In genomic region chrX:20425140-20425838, GRCm38 (mm10) we compare ENCODE assay signal across 7 mouse cellular contexts. TPM values are rescaled to one million over a fixed set of nuclear protein-coding genes. Genes with fewer than 3 reads are reported as not detected.
DNase-seq lines count a peak whose midpoint lies in the region; ATAC-seq lines count a peak whose summit lies in the region.

Gene Jade3 (plus strand): TSS chrX:20425688.

- H3K9ac ChIP-seq in intestine, embryonic 15.5 days, result peak within 1 kb of the TSS; percentile 57
- peak within 1 kb of the TSS; percentile 76 for H3K9ac ChIP-seq in midbrain, embryonic 11.5 days (ENCODE audit: low read length)

- no peaks in the 10 kb centered on the region for H3K4me1 ChIP-seq in intestine, embryonic 15.5 days (replicated peaks)
- H3K4me1 ChIP-seq in midbrain, embryonic 11.5 days (ENCODE audit: control insufficient read depth, insufficient read depth, low read length), result no peaks in the 10 kb centered on the region

- no peaks in the 10 kb centered on the region for H3K27me3 ChIP-seq in intestine, embryonic 15.5 days (replicated peaks)
- H3K27me3 ChIP-seq in midbrain, embryonic 11.5 days (ENCODE audit: control insufficient read depth, insufficient read depth, low read length), result no peaks in the 10 kb centered on the region

- intact Hi-C loops in gastrocnemius, postnatal 36 days (cut with DNase I), result no loop called here
- intact Hi-C loops in left cerebral cortex, postnatal 4 days (cut with DNase I), result no loop called here

- 23% methylated on average over 39 of the region's 67 CpGs for WGBS in intestine, embryonic 15.5 days
- 8% methylated on average over 26 of the region's 67 CpGs for WGBS in midbrain, embryonic 11.5 days

- DNase-seq in adrenal gland, adult 8-10 months, result peak; percentile 78
- DNase-seq in embryo, embryonic 11 days, result peak; percentile 88
- peak; percentile 48 to 53 for DNase-seq in gastrocnemius, postnatal 36 days
- DNase-seq in left cerebral cortex, postnatal 4 days, result peak; percentile 73
- peak; percentile 94 for DNase-seq in midbrain, embryonic 11.5 days (ENCODE audit: low spot score, missing footprints)
- peak; percentile 37 for DNase-seq in skeletal muscle tissue, adult 2 months (ENCODE audit: low read depth, low spot score)

- H3K4me2 ChIP-seq in intestine, embryonic 15.5 days (replicated peaks), result peak within 1 kb of the TSS; percentile 61
- H3K4me2 ChIP-seq in midbrain, embryonic 11.5 days, result peak within 1 kb of the TSS; percentile 49

- H3K27ac ChIP-seq in intestine, embryonic 15.5 days, result peak within 1 kb of the TSS; percentile 80
- peak within 1 kb of the TSS; percentile 49 for H3K27ac ChIP-seq in midbrain, embryonic 11.5 days (ENCODE audit: low read depth, low read length)

- no peaks in the 10 kb centered on the region for H3K36me3 ChIP-seq in intestine, embryonic 15.5 days
- H3K36me3 ChIP-seq in midbrain, embryonic 11.5 days (ENCODE audit: control insufficient read depth, insufficient read depth, low read length), result no peaks in the 10 kb centered on the region

- peak within 1 kb of the TSS; percentile 59 for H3K4me3 ChIP-seq in intestine, embryonic 15.5 days (replicated peaks)
- peak within 1 kb of the TSS; percentile 59 for H3K4me3 ChIP-seq in midbrain, embryonic 11.5 days (ENCODE audit: low read depth, low read length)

- no peaks in the 10 kb centered on the region for H3K9me3 ChIP-seq in intestine, embryonic 15.5 days
- H3K9me3 ChIP-seq in midbrain, embryonic 11.5 days (ENCODE audit: control insufficient read depth, low read length), result no peaks in the 10 kb centered on the region

- ATAC-seq in intestine, embryonic 15.5 days, result peak; percentile 96
- ATAC-seq in midbrain, embryonic 11.5 days (ENCODE audit: low FRiP score), result peak; percentile 97

RNA-seq across cellular contexts. Expression of gene Jade3, which starts in this region (rescaled TPM):
- total RNA-seq in adrenal gland, adult 8-10 months (2022), result 1 to 10 TPM; 5.3 to 8.2 (median 6.4) TPM
- total RNA-seq in gastrocnemius, postnatal 36 days (2021), result under 1 TPM; 0.54 to 0.59 TPM
- polyA plus RNA-seq in intestine, embryonic 15.5 days (2015; fragmentation: Nextera tagmentation; extraction: Ambion mirVana), result 8.3 and 11.3 TPM in 2 replicates
- total RNA-seq in left cerebral cortex, postnatal 4 days (2021), result 10 to 100 TPM; 12.4 to 12.6 TPM
- 9.6 and 10.7 TPM in 2 replicates for polyA plus RNA-seq in midbrain, embryonic 11.5 days (2014; fragmentation: Nextera tagmentation; extraction: Ambion mirVana)

Comparison
In these comparisons a context has a peak if more than half of its experiments do, and no peak if none do; other contexts are left out.
1. Peak in every context shown above with its lines: DNase-seq, ATAC-seq, H3K4me3 ChIP-seq and H3K27ac ChIP-seq.
2. Peak in DNase-seq in gastrocnemius, postnatal 36 days; RNA of the gene not detected or under 1 TPM.
3. DNase-seq: peak in every context shown above with its lines; median percentile 94 in midbrain, embryonic 11.5 days; 88 in embryo, embryonic 11 days; 78 in adrenal gland, adult 8-10 months; 73 in left cerebral cortex, postnatal 4 days; 50 in gastrocnemius, postnatal 36 days; 37 in skeletal muscle tissue, adult 2 months.